Mouse (Mus musculus) liver, embryonic 15.5 days (tissue): ENCODE results near the gene Crisp4. TPM values are rescaled to one million over a fixed set of nuclear protein-coding genes. Genes with fewer than 3 reads are reported as not detected.

Source experiments
- ATAC-seq: fragments of 200-750 bp; cut with Nextera tagmentation; 2 replicates; pipeline ENCODE4 v1.8.0; 2017; ENCODE audit warnings: moderate number of reproducible peaks, mild to moderate bottlenecking, moderate library complexity; ENCODE audit not compliant: insufficient read depth
- H3K27ac ChIP-seq: fragments of 300-500 bp; sonication (generic); replicated peaks from 2 replicates; pipeline ENCODE4 v1.5.1; 2015; ENCODE audit warnings: mild to moderate bottlenecking, inconsistent platforms
- H3K27me3 ChIP-seq: fragments of 300-500 bp; sonication (generic); 2 replicates; pipeline ENCODE4 v1.6.1; 2015; ENCODE audit warnings: mild to moderate bottlenecking, inconsistent platforms
- H3K36me3 ChIP-seq: fragments of 300-500 bp; sonication (generic); replicated peaks from 2 replicates; pipeline ENCODE4 v1.6.1; 2015; ENCODE audit warnings: moderate library complexity, mild to moderate bottlenecking, inconsistent platforms
- H3K4me1 ChIP-seq: fragments of 300-500 bp; sonication (generic); replicated peaks from 2 replicates; pipeline ENCODE4 v1.6.1; 2015; ENCODE audit warnings: inconsistent platforms
- H3K4me2 ChIP-seq: fragments of 300-500 bp; sonication (generic); 2 replicates; pipeline ENCODE4 v1.6.1; 2015; ENCODE audit warnings: moderate library complexity, mild to moderate bottlenecking, inconsistent platforms
- H3K4me3 ChIP-seq: fragments of 300-500 bp; sonication (generic); replicated peaks from 2 replicates; pipeline ENCODE4 v1.5.1; 2015; ENCODE audit warnings: mild to moderate bottlenecking, inconsistent platforms
- H3K9ac ChIP-seq: fragments of 300-500 bp; sonication (generic); 2 replicates; pipeline ENCODE4 v1.6.1; 2015; ENCODE audit warnings: moderate library complexity, mild to moderate bottlenecking, inconsistent platforms
- H3K9me3 ChIP-seq: fragments of 300-500 bp; sonication (generic); replicated peaks from 2 replicates; pipeline ENCODE4 v1.6.1; 2016; ENCODE audit warnings: inconsistent platforms
- whole genome bisulfite sequencing: fragments of 180-500 bp; shearing (Covaris S2); methylation state at CpG from one replicate; pipeline ENCODE4 v1.1.7; 2015; ENCODE audit warnings: mixed read lengths; ENCODE audit not compliant: insufficient replicate concordance; 5-methylcytosine and 5-hydroxymethylcytosine counted together
- polyA plus RNA-seq: library from polyadenylated mRNA; unstranded; fragments of >200 nt; fragmentation: Nextera tagmentation; extraction: Ambion mirVana; gene quantifications from 2 replicates; pipeline ENCODE4 v1.2.1, GENCODE M21; 2015

Crisp4 gene
- polyA plus RNA-seq, result not detected in 2 replicates

- H3K4me2 ChIP-seq, result no peak within 1 kb of the TSS
- no peaks in the 10 kb centered on the region for H3K27me3 ChIP-seq
- no peaks in the 10 kb centered on the region for H3K36me3 ChIP-seq
- 38% methylated on average over 3 of the region's 3 CpGs for WGBS
- H3K9me3 ChIP-seq, result no peaks in the 10 kb centered on the region
- no peak for ATAC-seq
- no peaks in the 10 kb centered on the region for H3K4me1 ChIP-seq
- no peak within 1 kb of the TSS for H3K27ac ChIP-seq
- H3K4me3 ChIP-seq, result no peak within 1 kb of the TSS
- no peak within 1 kb of the TSS for H3K9ac ChIP-seq
Measured at GRCm38 (mm10) chr1:18145802-18146201, at the start of gene Crisp4. Crisp4 (minus strand) TSS chr1:18145902.

- H3K27ac ChIP-seq, result no peak overlapping the region
- no peaks in the 10 kb centered on the region for H3K9me3 ChIP-seq
- no peak overlapping the region for H3K4me2 ChIP-seq
- H3K4me1 ChIP-seq, result no peaks in the 10 kb centered on the region
- H3K9ac ChIP-seq, result no peak overlapping the region
- ATAC-seq, result no peak
- H3K4me3 ChIP-seq, result no peak overlapping the region
- WGBS, result 32% methylated on average over 4 of the region's 4 CpGs
- no peaks in the 10 kb centered on the region for H3K27me3 ChIP-seq
- H3K36me3 ChIP-seq, result no peaks in the 10 kb centered on the region
Measured at GRCm38 (mm10) chr1:18191719-18192118, 46.0 kb upstream of the Crisp4 start.

- Histone ChIP-seq H3K9me3 (no peaks in the 10 kb centered on the region), H3K4me2 (no peak overlapping the region), H3K27ac (no peak overlapping the region), H3K4me3 (no peak overlapping the region), H3K9ac (no peak overlapping the region), H3K4me1 (no peaks in the 10 kb centered on the region), H3K27me3 (no peaks in the 10 kb centered on the region), H3K36me3 (no peaks in the 10 kb centered on the region)
- WGBS, result 13% methylated on average over 1 of the region's 1 CpGs
- no peak for ATAC-seq
Measured at GRCm38 (mm10) chr1:18190714-18191712, 45.3 kb upstream of the Crisp4 start.

- no peak overlapping the region for H3K9ac ChIP-seq
Measured at GRCm38 (mm10) chr1:18181167-18181566, 35.5 kb upstream of the Crisp4 start.

GRCm38 (mm10) chr1:18170573-18170972 lies 24.9 kb upstream of the Crisp4 start:
- WGBS, result 49% methylated on average over 4 of the region's 4 CpGs
- no peak overlapping the region for H3K27ac ChIP-seq
- no peak overlapping the region for H3K9ac ChIP-seq
- H3K9me3 ChIP-seq, result no peaks in the 10 kb centered on the region
- H3K4me3 ChIP-seq, result no peak overlapping the region
- no peaks in the 10 kb centered on the region for H3K27me3 ChIP-seq
- H3K4me2 ChIP-seq, result no peak overlapping the region
- no peak for ATAC-seq
- H3K4me1 ChIP-seq, result no peaks in the 10 kb centered on the region
- H3K36me3 ChIP-seq, result no peaks in the 10 kb centered on the region

More at GRCm38 (mm10) chr1:18181167-18181566, 35.5 kb upstream of the Crisp4 start:
- WGBS, result 60% methylated on average over 3 of the region's 3 CpGs
- H3K9me3 ChIP-seq, result no peaks in the 10 kb centered on the region
- ATAC-seq, result no peak
- H3K4me2 ChIP-seq, result no peak overlapping the region
- H3K4me1 ChIP-seq, result no peaks in the 10 kb centered on the region
- H3K36me3 ChIP-seq, result no peaks in the 10 kb centered on the region
- no peak overlapping the region for H3K4me3 ChIP-seq
- no peaks in the 10 kb centered on the region for H3K27me3 ChIP-seq
- no peak overlapping the region for H3K27ac ChIP-seq

GRCm38 (mm10) chr1:18168261-18168660 lies 22.6 kb upstream of the Crisp4 start:
- no peak for ATAC-seq
- WGBS, result 27% methylated on average over 1 of the region's 1 CpGs
- Histone ChIP-seq H3K27me3 (no peaks in the 10 kb centered on the region), H3K36me3 (no peaks in the 10 kb centered on the region), H3K4me2 (no peak overlapping the region), H3K4me3 (no peak overlapping the region), H3K9me3 (no peaks in the 10 kb centered on the region), H3K27ac (no peak overlapping the region), H3K9ac (no peak overlapping the region), H3K4me1 (no peaks in the 10 kb centered on the region)

GRCm38 (mm10) chr1:18159082-18159481 lies 13.4 kb upstream of the Crisp4 start:
- Histone ChIP-seq H3K4me1 (no peaks in the 10 kb centered on the region), H3K27me3 (no peaks in the 10 kb centered on the region), H3K36me3 (no peaks in the 10 kb centered on the region), H3K4me2 (no peak overlapping the region), H3K27ac (no peak overlapping the region), H3K9me3 (no peaks in the 10 kb centered on the region), H3K9ac (no peak overlapping the region), H3K4me3 (no peak overlapping the region)
- 68% methylated on average over 6 of the region's 6 CpGs for WGBS
- no peak for ATAC-seq

GRCm38 (mm10) chr1:18148211-18148610 lies 2.5 kb upstream of the Crisp4 start:
- H3K4me2 ChIP-seq, result no peak overlapping the region
- H3K9me3 ChIP-seq, result no peaks in the 10 kb centered on the region
- H3K36me3 ChIP-seq, result no peaks in the 10 kb centered on the region
- no peak for ATAC-seq
- no peak overlapping the region for H3K4me3 ChIP-seq
- no peaks in the 10 kb centered on the region for H3K4me1 ChIP-seq
- H3K27ac ChIP-seq, result no peak overlapping the region
- no peak overlapping the region for H3K9ac ChIP-seq
- H3K27me3 ChIP-seq, result no peaks in the 10 kb centered on the region

GRCm38 (mm10) chr1:18131691-18132090 lies 14.0 kb downstream of the Crisp4 start:
- no peak overlapping the region for H3K27ac ChIP-seq

GRCm38 (mm10) chr1:18129983-18130382 lies 15.7 kb downstream of the Crisp4 start:
- Histone ChIP-seq H3K36me3 (no peaks in the 10 kb centered on the region), H3K9ac (no peak overlapping the region), H3K27me3 (no peaks in the 10 kb centered on the region), H3K4me3 (no peak overlapping the region), H3K4me2 (no peak overlapping the region), H3K4me1 (no peaks in the 10 kb centered on the region), H3K9me3 (no peaks in the 10 kb centered on the region), H3K27ac (no peak overlapping the region)
- no peak for ATAC-seq
- 57% methylated on average over 4 of the region's 4 CpGs for WGBS

More at GRCm38 (mm10) chr1:18131691-18132090, 14.0 kb downstream of the Crisp4 start:
- WGBS, result 35% methylated on average over 4 of the region's 4 CpGs
- Histone ChIP-seq H3K27me3 (no peaks in the 10 kb centered on the region), H3K4me1 (no peaks in the 10 kb centered on the region), H3K9me3 (no peaks in the 10 kb centered on the region), H3K4me3 (no peak overlapping the region), H3K36me3 (no peaks in the 10 kb centered on the region), H3K9ac (no peak overlapping the region), H3K4me2 (no peak overlapping the region)
- no peak for ATAC-seq

- H3K9me3 ChIP-seq, result no peaks in the 10 kb centered on the region
- no peaks in the 10 kb centered on the region for H3K27me3 ChIP-seq
- no peak overlapping the region for H3K4me3 ChIP-seq
- H3K9ac ChIP-seq, result no peak overlapping the region
- ATAC-seq, result no peak
- H3K27ac ChIP-seq, result no peak overlapping the region
- H3K4me2 ChIP-seq, result no peak overlapping the region
- H3K36me3 ChIP-seq, result no peaks in the 10 kb centered on the region
- WGBS, result 18% methylated on average over 5 of the region's 5 CpGs
- H3K4me1 ChIP-seq, result no peaks in the 10 kb centered on the region
Measured at GRCm38 (mm10) chr1:18106720-18107355, 38.9 kb downstream of the Crisp4 start.
